Mouse (Mus musculus): ENCODE data around the gene Gng4. TPM values are rescaled to one million over a fixed set of nuclear protein-coding genes. Genes with fewer than 3 reads are reported as not detected.
A peak's percentile ranks its signal among the peaks of the same experiment; 100 is the strongest.

Gng4 gene
- total and polyA plus RNA-seq, 3 experiments = not detected

DNA sequence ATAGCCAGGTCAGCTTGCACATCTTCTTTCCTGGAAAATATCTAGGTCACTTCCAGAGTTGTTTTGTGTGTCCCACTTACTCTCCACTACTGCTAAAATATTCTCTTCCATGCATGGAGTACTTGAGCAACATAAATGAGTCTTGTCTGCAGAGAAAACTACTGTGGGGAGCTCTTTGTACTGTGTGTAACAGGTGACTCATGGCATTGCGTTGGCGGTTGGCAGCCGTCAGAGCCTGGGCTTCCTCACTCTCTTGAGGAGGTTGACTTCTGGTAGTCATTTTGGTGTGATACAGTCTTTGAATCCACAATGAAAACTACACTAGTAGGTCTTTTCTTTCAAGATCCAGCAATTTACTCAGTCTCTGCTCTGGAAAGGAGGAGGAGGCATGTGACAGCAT is 8.1 kb downstream of the Gng4 start:
- no peaks in the 10 kb centered on the region for H3K9me3 ChIP-seq (replicated peaks; ENCODE audit: insufficient read depth, low read length)
- H3K36me3 ChIP-seq (ENCODE audit: control insufficient read depth in 1 of 2, insufficient read depth in 2 of 2, low read length in 2 of 2) = peaks cover 0 to 16% of the 10 kb centered on the region in 2 experiments; a peak in 2 of 4 replicates
- H3K9ac ChIP-seq (ENCODE audit: control insufficient read depth, low read depth, low read length, poor library complexity, severe bottlenecking) = no peak overlapping the region
- H3K27ac ChIP-seq (ENCODE audit: control insufficient read depth, low read depth, low read length) = no peak overlapping the region
- DNase-seq (ENCODE audit: low read depth, low spot score) = peak; percentile 15
- no peaks in the 10 kb centered on the region for H3K27me3 ChIP-seq (ENCODE audit: control insufficient read depth in 1 of 2, insufficient read depth in 2 of 2, low read length in 2 of 2)
- TF ChIP-seq ZC3H11A (IDR thresholded peaks at IDR 0.05; ENCODE audit: low read depth, low read length) = no peak
- no peak for TF ChIP-seq RCOR1 (IDR thresholded peaks at IDR 0.05; ENCODE audit: low read depth, low read length)
- no peak for TF ChIP-seq MAZ (IDR thresholded peaks at IDR 0.05; ENCODE audit: low read depth, low read length)
- TF ChIP-seq POLR2A (IDR thresholded peaks at IDR 0.05; ENCODE audit: control insufficient read depth in 1 of 2, insufficient read depth in 1 of 2, low read depth in 1 of 2, low read length in 2 of 2, poor library complexity in 1 of 2) = no peak
- no peak for TF ChIP-seq HCFC1 (IDR thresholded peaks at IDR 0.05; ENCODE audit: low read depth, low read length)
- no peak for TF ChIP-seq MYB (IDR thresholded peaks at IDR 0.05; ENCODE audit: low read depth, low read length)
- no peak for TF ChIP-seq MYC (IDR thresholded peaks at IDR 0.05; ENCODE audit: low read depth, low read length)
- TF ChIP-seq TBP (IDR thresholded peaks at IDR 0.05; ENCODE audit: low read depth, low read length) = no peak
- no peak for TF ChIP-seq MEF2A (IDR thresholded peaks at IDR 0.05; ENCODE audit: extremely low read depth, insufficient replicate concordance, low read depth, low read length, poor library complexity, severe bottlenecking)
- no peak for TF ChIP-seq RAD21 (IDR thresholded peaks at IDR 0.05; ENCODE audit: low read depth, low read length)
- TF ChIP-seq E2F4 (IDR thresholded peaks at IDR 0.05; ENCODE audit: borderline replicate concordance, low read depth, low read length) = no peak
- no peak for TF ChIP-seq CTCF (IDR thresholded peaks at IDR 0.05 in 2 of 3, conservative IDR thresholded peaks at IDR 0.05 in 1 of 3; ENCODE audit: control insufficient read depth in 1 of 3, insufficient read depth in 1 of 3, low read depth in 2 of 3, low read length in 3 of 3, poor library complexity in 1 of 3, severe bottlenecking in 1 of 3)
- TF ChIP-seq GABPA (IDR thresholded peaks at IDR 0.05; ENCODE audit: low read depth, low read length) = no peak
- no peak for TF ChIP-seq SMC3 (IDR thresholded peaks at IDR 0.05; ENCODE audit: low read depth, low read length)
- TF ChIP-seq GATA1 (IDR thresholded peaks at IDR 0.05; ENCODE audit: low read depth, low read length) = no peak
- no peak for TF ChIP-seq UBTF (IDR thresholded peaks at IDR 0.05; ENCODE audit: borderline replicate concordance, insufficient read depth, low read depth, low read length)
- TF ChIP-seq EP300 (IDR thresholded peaks at IDR 0.05; ENCODE audit: low read depth in 1 of 2, low read length in 2 of 2) = no peak
- no peak for TF ChIP-seq NELFE (IDR thresholded peaks at IDR 0.05; ENCODE audit: low read depth, low read length)
- TF ChIP-seq BHLHE40 (IDR thresholded peaks at IDR 0.05; ENCODE audit: borderline replicate concordance, low read depth, low read length) = no peak
- H3K4me3 ChIP-seq (ENCODE audit: control insufficient read depth in 1 of 2, insufficient read depth in 1 of 2, low read depth in 2 of 2, low read length in 2 of 2) = no peak overlapping the region
- H3K79me2 ChIP-seq (ENCODE audit: control insufficient read depth, insufficient read depth, low read length, poor library complexity) = no peaks in the 10 kb centered on the region
- H3K4me1 ChIP-seq (ENCODE audit: control insufficient read depth in 1 of 2, insufficient read depth in 2 of 2, low read length in 2 of 2) = peaks cover 7 to 23% of the 10 kb centered on the region in 2 experiments

DNA sequence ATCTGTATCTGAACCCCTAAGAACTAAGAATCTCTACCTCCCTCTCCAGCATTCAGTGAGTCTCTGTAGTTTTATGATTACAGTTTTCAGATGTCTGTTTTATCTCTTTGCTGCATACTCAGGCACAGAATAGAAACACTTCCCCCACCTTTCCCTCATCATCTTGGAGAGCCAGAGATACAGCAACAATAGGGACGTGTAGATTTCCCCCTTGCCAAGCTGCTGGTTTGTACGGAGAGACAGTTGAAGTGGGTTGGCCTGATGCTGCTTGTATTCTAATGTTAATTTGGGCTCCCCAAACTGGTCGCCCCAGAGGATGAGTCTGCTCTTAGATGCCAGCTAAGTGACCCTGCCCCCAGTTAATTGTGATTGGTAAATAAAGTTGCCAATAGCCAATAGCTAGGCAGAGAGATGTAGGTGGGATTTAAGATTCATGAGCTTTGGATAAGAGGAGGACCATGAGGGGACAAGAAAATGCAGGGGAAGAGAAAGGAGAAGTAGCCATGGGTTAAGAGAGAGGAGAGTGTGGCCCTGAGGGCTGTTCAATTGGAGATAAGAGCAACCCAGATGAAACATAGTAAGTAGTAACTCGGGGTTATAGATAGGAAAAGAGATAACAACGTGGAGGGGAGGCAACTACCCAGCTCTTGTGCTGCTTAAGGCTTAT is 11.4 kb downstream of the Gng4 start:
- DNase-seq (ENCODE audit: low read depth, low spot score) = peak; percentile 90
- peaks cover 0 to 24% of the 10 kb centered on the region in 2 experiments; a peak in 2 of 4 replicates for H3K36me3 ChIP-seq (ENCODE audit: control insufficient read depth in 1 of 2, insufficient read depth in 2 of 2, low read length in 2 of 2)
- peak overlapping the region; percentile 87 for H3K27ac ChIP-seq (ENCODE audit: control insufficient read depth, low read depth, low read length)
- H3K9me3 ChIP-seq (replicated peaks; ENCODE audit: insufficient read depth, low read length) = no peaks in the 10 kb centered on the region
- H3K4me3 ChIP-seq (ENCODE audit: control insufficient read depth in 1 of 2, insufficient read depth in 1 of 2, low read depth in 2 of 2, low read length in 2 of 2) = no peak overlapping the region
- H3K79me2 ChIP-seq (ENCODE audit: control insufficient read depth, insufficient read depth, low read length, poor library complexity) = no peaks in the 10 kb centered on the region
- H3K4me1 ChIP-seq (ENCODE audit: control insufficient read depth in 1 of 2, insufficient read depth in 2 of 2, low read length in 2 of 2) = peaks cover 11 to 36% of the 10 kb centered on the region in 2 experiments
- H3K9ac ChIP-seq (ENCODE audit: control insufficient read depth, low read depth, low read length, poor library complexity, severe bottlenecking) = no peak overlapping the region
- H3K27me3 ChIP-seq (ENCODE audit: control insufficient read depth in 1 of 2, insufficient read depth in 2 of 2, low read length in 2 of 2) = no peaks in the 10 kb centered on the region
- TF ChIP-seq SMC3 (IDR thresholded peaks at IDR 0.05; ENCODE audit: low read depth, low read length) = no peak
- TF ChIP-seq E2F4 (IDR thresholded peaks at IDR 0.05; ENCODE audit: borderline replicate concordance, low read depth, low read length) = no peak
- 0 out of 2 replicates have a peak, but pooled peaks have one; percentile 4 for TF ChIP-seq TBP (IDR thresholded peaks at IDR 0.05; ENCODE audit: low read depth, low read length)
- peak; percentile 96 for TF ChIP-seq RCOR1 (IDR thresholded peaks at IDR 0.05; ENCODE audit: low read depth, low read length)
- no peak for TF ChIP-seq ZKSCAN1 (IDR thresholded peaks at IDR 0.05; ENCODE audit: low read depth, low read length)
- peak; percentile 91 for TF ChIP-seq TCF12 (IDR thresholded peaks at IDR 0.05; ENCODE audit: low read depth, low read length)
- no peak for TF ChIP-seq POLR2AphosphoS2 (IDR thresholded peaks at IDR 0.05; ENCODE audit: low read length)
- no peak for TF ChIP-seq UBTF (IDR thresholded peaks at IDR 0.05; ENCODE audit: borderline replicate concordance, insufficient read depth, low read depth, low read length)
- TF ChIP-seq TAL1 (IDR thresholded peaks at IDR 0.05; ENCODE audit: low read length) = peak; percentile 76
- TF ChIP-seq ZMIZ1 (IDR thresholded peaks at IDR 0.05; ENCODE audit: low read depth, low read length) = peak; percentile 23; the same call in 1 of the 2 replicates
- TF ChIP-seq MAZ (IDR thresholded peaks at IDR 0.05; ENCODE audit: low read depth, low read length) = peak; percentile 53; the same call in 1 of the 2 replicates
- TF ChIP-seq SIN3A (IDR thresholded peaks at IDR 0.05; ENCODE audit: low read length) = peak; percentile 70
- no peak for TF ChIP-seq BHLHE40 (IDR thresholded peaks at IDR 0.05; ENCODE audit: borderline replicate concordance, low read depth, low read length)
- peak; percentile 82 to 83 for TF ChIP-seq EP300 (IDR thresholded peaks at IDR 0.05; ENCODE audit: low read depth in 1 of 2, low read length in 2 of 2)
- peak; percentile 83 for TF ChIP-seq ETS1 (IDR thresholded peaks at IDR 0.05; ENCODE audit: low read depth, low read length)
- TF ChIP-seq MYC (IDR thresholded peaks at IDR 0.05; ENCODE audit: low read depth, low read length) = peak; percentile 82
- TF ChIP-seq RAD21 (IDR thresholded peaks at IDR 0.05; ENCODE audit: low read depth, low read length) = no peak
- peak; percentile 55 for TF ChIP-seq MAX (IDR thresholded peaks at IDR 0.05; ENCODE audit: low read length)
- peak; percentile 50 for TF ChIP-seq CHD2 (IDR thresholded peaks at IDR 0.05; ENCODE audit: low read length)
- TF ChIP-seq KAT2A (conservative IDR thresholded peaks at IDR 0.05; ENCODE audit: low read depth, low read length) = no peak
- peak; percentile 96 for TF ChIP-seq GATA1 (IDR thresholded peaks at IDR 0.05; ENCODE audit: low read depth, low read length)

All from MEL (cell line).